Mouse (Mus musculus): ENCODE results near the gene Gmds. TPM values are rescaled to one million over a fixed set of nuclear protein-coding genes. Genes with fewer than 3 reads are reported as not detected.

Gmds gene
- polyA plus RNA-seq, 1 experiment from 2014 or later = 24.7 TPM

GRCm38 (mm10) chr13:31820587-31821017 is 517.9 kb downstream of the Gmds start:
- peak overlapping the region; percentile 76 for H3K4me2 ChIP-seq
- peak overlapping the region; percentile 79 for H3K9ac ChIP-seq
- H3K36me3 ChIP-seq = no peaks in the 10 kb centered on the region
- peaks cover 73% of the 10 kb centered on the region for H3K27me3 ChIP-seq (replicated peaks)
- H3K4me1 ChIP-seq = peaks cover 48% of the 10 kb centered on the region
- H3K9me3 ChIP-seq = no peaks in the 10 kb centered on the region
- ATAC-seq (ENCODE audit: extremely low read depth, insufficient number of reproducible peaks, low FRiP score, low TSS enrichment) = 0 out of 2 replicates have a peak, but pooled peaks have one; percentile 37
- H3K27ac ChIP-seq (replicated peaks) = peak overlapping the region; percentile 86
- 2% methylated on average over 16 of the region's 16 CpGs for WGBS
- H3K4me3 ChIP-seq = peak overlapping the region; percentile 49

GRCm38 (mm10) chr13:31819664-31820405 is 518.7 kb downstream of the Gmds start:
- peak overlapping the region; percentile 9; the same call in 1 of the 2 replicates for H3K4me3 ChIP-seq
- 43% methylated on average over 14 of the region's 14 CpGs for WGBS
- H3K27ac ChIP-seq (replicated peaks) = peak overlapping the region; percentile 40; the same call in 1 of the 2 replicates
- no peaks in the 10 kb centered on the region for H3K36me3 ChIP-seq
- 0 out of 2 replicates have a peak overlapping the region, but pooled peaks have one; percentile 15 for H3K9ac ChIP-seq
- no peak for ATAC-seq (ENCODE audit: extremely low read depth, insufficient number of reproducible peaks, low FRiP score, low TSS enrichment)
- peaks cover 73% of the 10 kb centered on the region for H3K27me3 ChIP-seq (replicated peaks)
- no peaks in the 10 kb centered on the region for H3K9me3 ChIP-seq
- H3K4me2 ChIP-seq = peak overlapping the region; percentile 76
- H3K4me1 ChIP-seq = peaks cover 56% of the 10 kb centered on the region

- Histone ChIP-seq H3K27me3 (replicated peaks) (peaks cover 75% of the 10 kb centered on the region), H3K9me3 (no peaks in the 10 kb centered on the region), H3K27ac (replicated peaks) (no peak overlapping the region), H3K4me1 (peaks cover 58% of the 10 kb centered on the region), H3K4me2 (no peak overlapping the region), H3K36me3 (no peaks in the 10 kb centered on the region), H3K4me3 (no peak overlapping the region), H3K9ac (no peak overlapping the region)
- WGBS = 39% methylated on average over 7 of the region's 7 CpGs
- ATAC-seq (ENCODE audit: extremely low read depth, insufficient number of reproducible peaks, low FRiP score, low TSS enrichment) = no peak
Measured at GRCm38 (mm10) chr13:31818337-31818736, 520.2 kb downstream of the Gmds start.

GRCm38 (mm10) chr13:31815383-31816003 is 523.0 kb downstream of the Gmds start:
- Histone ChIP-seq H3K27ac (replicated peaks) (peak overlapping the region; percentile 63), H3K36me3 (no peaks in the 10 kb centered on the region), H3K27me3 (replicated peaks) (peaks cover 94% of the 10 kb centered on the region), H3K4me3 (no peak overlapping the region), H3K9ac (peak overlapping the region; percentile 45; the same call in 1 of the 2 replicates), H3K4me1 (peaks cover 41% of the 10 kb centered on the region), H3K9me3 (no peaks in the 10 kb centered on the region), H3K4me2 (peak overlapping the region; percentile 71)
- WGBS = 44% methylated on average over 15 of the region's 15 CpGs
- no peak for ATAC-seq (ENCODE audit: extremely low read depth, insufficient number of reproducible peaks, low FRiP score, low TSS enrichment)

- peak overlapping the region; percentile 37; the same call in 1 of the 2 replicates for H3K27ac ChIP-seq (replicated peaks)
- H3K4me1 ChIP-seq = peaks cover 42% of the 10 kb centered on the region
- 73% methylated on average over 2 of the region's 2 CpGs for WGBS
- peak overlapping the region; percentile 71 for H3K9ac ChIP-seq
- H3K4me3 ChIP-seq = peak overlapping the region; percentile 59
- no peak for ATAC-seq (ENCODE audit: extremely low read depth, insufficient number of reproducible peaks, low FRiP score, low TSS enrichment)
- no peaks in the 10 kb centered on the region for H3K9me3 ChIP-seq
- peaks cover 87% of the 10 kb centered on the region for H3K27me3 ChIP-seq (replicated peaks)
- peak overlapping the region; percentile 71 for H3K4me2 ChIP-seq
- H3K36me3 ChIP-seq = no peaks in the 10 kb centered on the region; the same call in 1 of the 2 replicates
Measured at GRCm38 (mm10) chr13:31812701-31813100, 525.8 kb downstream of the Gmds start.

- Histone ChIP-seq H3K27me3 (replicated peaks) (peaks cover 79% of the 10 kb centered on the region), H3K27ac (replicated peaks) (peak overlapping the region; percentile 79), H3K9ac (peak overlapping the region; percentile 87), H3K4me3 (peak overlapping the region; percentile 59), H3K36me3 (no peaks in the 10 kb centered on the region; the same call in 1 of the 2 replicates), H3K4me1 (peaks cover 45% of the 10 kb centered on the region), H3K9me3 (no peaks in the 10 kb centered on the region), H3K4me2 (peak overlapping the region; percentile 71)
- 12% methylated on average over 44 of the region's 44 CpGs for WGBS
- no peak for ATAC-seq (ENCODE audit: extremely low read depth, insufficient number of reproducible peaks, low FRiP score, low TSS enrichment)
Measured at GRCm38 (mm10) chr13:31811542-31812021, 527.0 kb downstream of the Gmds start.

GRCm38 (mm10) chr13:31810693-31811541 is 527.6 kb downstream of the Gmds start:
- no peaks in the 10 kb centered on the region; the same call in 1 of the 2 replicates for H3K36me3 ChIP-seq
- no peak for ATAC-seq (ENCODE audit: extremely low read depth, insufficient number of reproducible peaks, low FRiP score, low TSS enrichment)
- H3K9ac ChIP-seq = peak overlapping the region; percentile 87
- H3K9me3 ChIP-seq = no peaks in the 10 kb centered on the region
- peak overlapping the region; percentile 71 for H3K4me2 ChIP-seq
- H3K27me3 ChIP-seq (replicated peaks) = peaks cover 76% of the 10 kb centered on the region
- peaks cover 40% of the 10 kb centered on the region for H3K4me1 ChIP-seq
- WGBS = 1% methylated on average over 61 of the region's 65 CpGs
- peak overlapping the region; percentile 79 for H3K27ac ChIP-seq (replicated peaks)
- peak overlapping the region; percentile 59 for H3K4me3 ChIP-seq

- no peak for ATAC-seq (ENCODE audit: extremely low read depth, insufficient number of reproducible peaks, low FRiP score, low TSS enrichment)
- Histone ChIP-seq H3K4me2 (peak overlapping the region; percentile 71), H3K27ac (replicated peaks) (peak overlapping the region; percentile 79), H3K9me3 (no peaks in the 10 kb centered on the region), H3K4me3 (peak overlapping the region; percentile 59), H3K27me3 (replicated peaks) (peaks cover 76% of the 10 kb centered on the region), H3K9ac (peak overlapping the region; percentile 87), H3K4me1 (peaks cover 40% of the 10 kb centered on the region), H3K36me3 (no peaks in the 10 kb centered on the region; the same call in 1 of the 2 replicates)
- 5% methylated on average over 9 of the region's 9 CpGs for WGBS
Measured at GRCm38 (mm10) chr13:31810375-31810692, 528.2 kb downstream of the Gmds start.

- Histone ChIP-seq H3K27ac (replicated peaks) (peak overlapping the region; percentile 66; the same call in 1 of the 2 replicates), H3K36me3 (no peaks in the 10 kb centered on the region; the same call in 1 of the 2 replicates), H3K4me3 (peak overlapping the region; percentile 72), H3K4me2 (peak overlapping the region; percentile 59), H3K9ac (peak overlapping the region; percentile 77), H3K9me3 (no peaks in the 10 kb centered on the region), H3K27me3 (replicated peaks) (peaks cover 76% of the 10 kb centered on the region), H3K4me1 (peaks cover 35% of the 10 kb centered on the region)
- 16% methylated on average over 6 of the region's 6 CpGs for WGBS
- no peak for ATAC-seq (ENCODE audit: extremely low read depth, insufficient number of reproducible peaks, low FRiP score, low TSS enrichment)
Measured at GRCm38 (mm10) chr13:31809701-31810100, 528.8 kb downstream of the Gmds start.

- peak overlapping the region; percentile 97 for H3K27ac ChIP-seq (replicated peaks)
- H3K27me3 ChIP-seq (replicated peaks) = peaks cover 76% of the 10 kb centered on the region
- 8% methylated on average over 16 of the region's 16 CpGs for WGBS
- H3K4me3 ChIP-seq = peak overlapping the region; percentile 72
- peaks cover 31% of the 10 kb centered on the region for H3K4me1 ChIP-seq
- no peaks in the 10 kb centered on the region; the same call in 1 of the 2 replicates for H3K36me3 ChIP-seq
- H3K9me3 ChIP-seq = no peaks in the 10 kb centered on the region
- peak overlapping the region; percentile 84 for H3K4me2 ChIP-seq
- ATAC-seq (ENCODE audit: extremely low read depth, insufficient number of reproducible peaks, low FRiP score, low TSS enrichment) = no peak
- peak overlapping the region; percentile 89 for H3K9ac ChIP-seq
Measured at GRCm38 (mm10) chr13:31808804-31809420, 529.6 kb downstream of the Gmds start.
